Mouse (Mus musculus) adrenal gland, adult 2 months (tissue): ENCODE measurements around the gene Slc9a2. TPM values are rescaled to one million over a fixed set of nuclear protein-coding genes. Genes with fewer than 3 reads are reported as not detected.

Source experiments
- DNase-seq: peaks from one replicate; pipeline ENCODE4 v3.0.0; 2021
- polyA plus RNA-seq: library from polyadenylated mRNA; depleted of rRNA; stranded (reverse); fragments of >200 nt; gene quantifications from 2 replicates; pipeline ENCODE4 v1.2.3, GENCODE M21; 2012; rRNA removed
- total RNA-seq, 2 experiments: library from RNA; stranded (reverse); gene quantifications; 2 replicates each; pipeline ENCODE4 v1.2.3; 2021

Gene Slc9a2
- total and polyA plus RNA-seq, 3 experiments = 0.07 to 0.35 (median 0.12) TPM

- DNase-seq = no peak
Measured at GRCm38 (mm10) chr1:40788956-40789355, 108.6 kb downstream of the Slc9a2 start.

- DNase-seq = peak; percentile 10
Measured at GRCm38 (mm10) chr1:40789666-40790233, 109.4 kb downstream of the Slc9a2 start.

GRCm38 (mm10) chr1:40790324-40791141 lies 110.2 kb downstream of the Slc9a2 start, which contains the start of gene Mfsd9:
Gene Mfsd9 (minus strand): TSS chr1:40790687.
- DNase-seq = peak; percentile 94

GRCm38 (mm10) chr1:40795508-40795907 lies 115.1 kb downstream of the Slc9a2 start:
- no peak for DNase-seq

GRCm38 (mm10) chr1:40797348-40797747 lies 117.0 kb downstream of the Slc9a2 start:
- peak; percentile 63 for DNase-seq

- DNase-seq = no peak
Measured at GRCm38 (mm10) chr1:40799121-40799520, 118.7 kb downstream of the Slc9a2 start.

GRCm38 (mm10) chr1:40800908-40801307 lies 120.5 kb downstream of the Slc9a2 start:
- DNase-seq = no peak

- DNase-seq = peak; percentile 38
Measured at GRCm38 (mm10) chr1:40802759-40803158, 122.4 kb downstream of the Slc9a2 start.

- no peak for DNase-seq
Measured at GRCm38 (mm10) chr1:40804118-40804517, 123.7 kb downstream of the Slc9a2 start.

GRCm38 (mm10) chr1:40805351-40805750 lies 125.0 kb downstream of the Slc9a2 start, which contains the start of gene Tmem182:
Gene Tmem182 (plus strand): TSS chr1:40805601.
- peak; percentile 34 for DNase-seq

GRCm38 (mm10) chr1:40805891-40806290 lies 125.5 kb downstream of the Slc9a2 start:
- no peak for DNase-seq

- DNase-seq = no peak
Measured at GRCm38 (mm10) chr1:40808643-40809042, 128.3 kb downstream of the Slc9a2 start.

GRCm38 (mm10) chr1:40815071-40815845 lies 134.9 kb downstream of the Slc9a2 start:
- no peak for DNase-seq

Other genes with a start within 250 kb of the Slc9a2 start
- under 1 TPM; 0.37 to 0.41 TPM for gene Il18r1, start 215.0 kb upstream of the Slc9a2 start, total RNA-seq
- 0.03 TPM in 1 of 2 replicates, not detected in the other for gene Il18r1, start 215.0 kb upstream of the Slc9a2 start, polyA plus RNA-seq
- not detected for gene Il18rap, start 165.2 kb upstream of the Slc9a2 start, total RNA-seq
- not detected in 2 replicates for gene Il18rap, start 165.2 kb upstream of the Slc9a2 start, polyA plus RNA-seq
- gene Slc9a4, start 100.5 kb upstream of the Slc9a2 start, total RNA-seq = not detected
- not detected in 2 replicates for gene Slc9a4, start 100.5 kb upstream of the Slc9a2 start, polyA plus RNA-seq
- 1 to 10 TPM; 2.4 to 5.2 TPM for gene Mfsd9, start 110.1 kb downstream of the Slc9a2 start, total RNA-seq
- gene Mfsd9, start 110.1 kb downstream of the Slc9a2 start, polyA plus RNA-seq = 2.6 and 3.9 TPM in 2 replicates
- 1 to 10 TPM; 1.5 to 1.6 TPM for gene Tmem182, start 125.0 kb downstream of the Slc9a2 start, total RNA-seq
- gene Tmem182, start 125.0 kb downstream of the Slc9a2 start, polyA plus RNA-seq = 0.81 and 1.3 TPM in 2 replicates